Mouse (Mus musculus) hematopoietic stem cell, adult 5-6 weeks (primary cell): ENCODE data around the gene Adam12. TPM values are rescaled to one million over a fixed set of nuclear protein-coding genes. Genes with fewer than 3 reads are reported as not detected.

Experiments used
- ATAC-seq, 2 experiments: fragments of 125-278 bp in 1 of 2; replicated peaks in 1 of 2; 2 replicates each; pipeline ENCODE4 v1.8.0; 2016 to 2017; ENCODE audit warnings: inconsistent platforms in 2 of 2, mild to moderate bottlenecking in 2 of 2, moderate number of reproducible peaks in 2 of 2, low read depth in 1 of 2, moderate TSS enrichment in 1 of 2; ENCODE audit not compliant: low FRiP score in 2 of 2, poor library complexity in 2 of 2, severe bottlenecking in 2 of 2, insufficient read depth in 1 of 2, low TSS enrichment in 1 of 2
- total RNA-seq: library from RNA; stranded (forward); fragments of 172-1452, 232-1000 nt; gene quantifications from 2 replicates; pipeline ENCODE4 v1.2.3, GENCODE M21; 2017

Gene Adam12
- total RNA-seq, 1 experiment from 2014 or later = 0.20 TPM

GRCm38 (mm10) chr7:134114311-134115188 is 117.4 kb downstream of the Adam12 start:
- no peak for ATAC-seq

GRCm38 (mm10) chr7:134113829-134114228 is 118.1 kb downstream of the Adam12 start:
- no peak for ATAC-seq

- no peak for ATAC-seq
Measured at GRCm38 (mm10) chr7:134110116-134110515, 121.8 kb downstream of the Adam12 start.

DNA sequence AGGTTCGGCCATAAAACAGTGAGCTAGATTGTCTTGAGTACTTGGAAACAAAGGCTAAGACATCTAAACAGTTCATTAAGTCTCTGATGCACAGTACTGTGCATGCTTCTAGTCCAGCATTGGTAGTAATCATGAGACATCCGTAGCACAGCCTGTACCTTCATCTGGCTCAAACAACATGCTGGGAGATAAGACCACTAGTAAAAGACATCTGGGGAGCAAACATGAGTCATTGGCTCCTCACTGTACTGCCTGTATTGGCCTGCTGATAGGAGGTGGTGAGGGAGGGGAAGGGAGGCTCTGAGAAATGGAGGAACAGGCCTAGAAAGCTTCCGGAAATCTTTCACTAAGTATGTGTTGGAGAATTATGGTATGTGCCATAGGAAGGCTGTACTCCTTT is 124.1 kb downstream of the Adam12 start:
- no peak for ATAC-seq

GRCm38 (mm10) chr7:134099010-134099409 is 132.9 kb downstream of the Adam12 start:
- no peak for ATAC-seq

- no peak for ATAC-seq
Measured at GRCm38 (mm10) chr7:134097861-134098260, 134.1 kb downstream of the Adam12 start.

- ATAC-seq = no peak
Measured at GRCm38 (mm10) chr7:134093871-134094270, 138.1 kb downstream of the Adam12 start.

GRCm38 (mm10) chr7:134090764-134091163 is 141.2 kb downstream of the Adam12 start:
- ATAC-seq = no peak

DNA sequence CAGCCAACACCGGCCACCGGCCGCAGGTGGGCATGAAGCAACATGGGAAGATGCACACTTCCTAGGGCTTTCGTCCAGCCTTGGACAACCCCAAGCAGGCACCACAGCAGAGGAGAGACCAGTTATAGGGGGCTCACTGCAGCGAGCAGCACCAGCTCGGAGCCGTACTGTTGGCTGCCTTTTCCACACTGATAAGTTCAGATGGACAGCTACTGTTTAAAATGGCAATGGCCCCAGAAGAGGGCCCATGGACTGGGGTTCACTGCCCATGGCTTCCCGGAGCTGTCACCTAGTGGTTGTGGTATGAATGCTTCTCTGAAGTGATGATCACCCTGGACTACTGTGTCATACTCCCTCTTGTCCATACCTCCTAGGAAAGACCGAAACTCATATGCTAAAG is 141.7 kb downstream of the Adam12 start:
- no peak for ATAC-seq

GRCm38 (mm10) chr7:134088548-134089347 is 143.2 kb downstream of the Adam12 start:
- no peak for ATAC-seq

- ATAC-seq = no peak
Measured at GRCm38 (mm10) chr7:134085396-134085795, 146.6 kb downstream of the Adam12 start.

DNA sequence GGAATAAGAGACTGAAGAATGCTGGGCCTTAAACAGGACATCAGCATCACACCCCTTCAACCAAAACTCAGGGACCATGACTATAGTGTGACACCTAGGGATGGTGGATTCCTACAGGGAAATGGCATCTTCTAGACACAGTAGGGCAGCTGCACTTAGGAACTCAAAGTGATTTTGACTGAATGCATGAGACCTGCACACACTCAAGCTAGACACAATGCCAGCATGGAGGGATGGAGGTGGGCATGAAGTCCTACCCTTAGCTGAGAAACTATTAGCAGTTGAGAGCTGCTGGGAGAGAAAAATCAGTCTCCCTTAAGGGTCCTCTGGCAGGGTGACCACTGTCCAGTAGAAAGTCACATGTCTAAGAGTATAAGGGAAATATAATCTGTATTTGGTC is 147.0 kb downstream of the Adam12 start:
- no peak for ATAC-seq

DNA sequence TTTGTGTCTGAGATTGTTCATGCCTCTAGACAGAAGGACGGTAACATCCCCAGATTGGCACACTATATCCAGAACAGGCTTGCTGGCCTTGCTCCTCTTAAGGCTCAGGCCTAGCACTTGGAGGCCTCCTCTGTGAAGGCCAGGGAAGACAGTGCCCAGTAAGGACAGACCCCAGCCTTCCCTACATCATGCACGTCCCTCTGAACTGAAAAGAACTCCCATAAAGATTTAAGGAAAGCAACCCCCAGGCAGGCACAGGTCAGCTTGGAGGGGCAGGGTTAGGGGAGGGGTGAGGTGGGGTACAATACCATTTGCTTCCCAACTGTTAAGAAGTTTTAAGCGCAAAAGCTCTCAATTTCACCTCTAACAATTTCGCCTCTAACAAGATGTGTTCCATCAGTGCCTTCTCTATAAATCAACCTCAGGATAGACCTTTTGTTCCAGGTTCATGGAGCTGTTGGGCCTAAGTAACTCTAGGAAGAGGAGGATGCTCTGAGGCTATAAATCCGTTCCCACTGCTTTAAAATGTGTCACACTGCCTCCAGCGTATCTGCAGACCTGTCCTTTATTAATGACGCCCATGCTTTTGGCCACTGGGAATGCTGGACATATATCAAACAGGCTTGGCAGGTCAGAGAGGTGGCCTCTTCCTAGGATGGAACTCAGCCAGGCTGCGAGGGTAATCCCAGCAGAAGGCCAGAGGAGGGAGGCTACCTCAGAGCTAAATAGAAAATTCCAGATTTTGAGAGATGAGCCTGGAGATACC is 150.5 kb downstream of the Adam12 start:
- ATAC-seq = no peak

GRCm38 (mm10) chr7:134079980-134080725 is 151.8 kb downstream of the Adam12 start:
- ATAC-seq = no peak

- no peak for ATAC-seq
Measured at GRCm38 (mm10) chr7:134077684-134078083, 154.3 kb downstream of the Adam12 start.

- no peak for ATAC-seq
Measured at GRCm38 (mm10) chr7:134073011-134073410, 158.9 kb downstream of the Adam12 start.
